Mouse (Mus musculus): ENCODE measurements around the gene Cox5a.
A peak's percentile ranks its signal among the peaks of the same experiment; 100 is the strongest.

Gene Cox5a

DNA sequence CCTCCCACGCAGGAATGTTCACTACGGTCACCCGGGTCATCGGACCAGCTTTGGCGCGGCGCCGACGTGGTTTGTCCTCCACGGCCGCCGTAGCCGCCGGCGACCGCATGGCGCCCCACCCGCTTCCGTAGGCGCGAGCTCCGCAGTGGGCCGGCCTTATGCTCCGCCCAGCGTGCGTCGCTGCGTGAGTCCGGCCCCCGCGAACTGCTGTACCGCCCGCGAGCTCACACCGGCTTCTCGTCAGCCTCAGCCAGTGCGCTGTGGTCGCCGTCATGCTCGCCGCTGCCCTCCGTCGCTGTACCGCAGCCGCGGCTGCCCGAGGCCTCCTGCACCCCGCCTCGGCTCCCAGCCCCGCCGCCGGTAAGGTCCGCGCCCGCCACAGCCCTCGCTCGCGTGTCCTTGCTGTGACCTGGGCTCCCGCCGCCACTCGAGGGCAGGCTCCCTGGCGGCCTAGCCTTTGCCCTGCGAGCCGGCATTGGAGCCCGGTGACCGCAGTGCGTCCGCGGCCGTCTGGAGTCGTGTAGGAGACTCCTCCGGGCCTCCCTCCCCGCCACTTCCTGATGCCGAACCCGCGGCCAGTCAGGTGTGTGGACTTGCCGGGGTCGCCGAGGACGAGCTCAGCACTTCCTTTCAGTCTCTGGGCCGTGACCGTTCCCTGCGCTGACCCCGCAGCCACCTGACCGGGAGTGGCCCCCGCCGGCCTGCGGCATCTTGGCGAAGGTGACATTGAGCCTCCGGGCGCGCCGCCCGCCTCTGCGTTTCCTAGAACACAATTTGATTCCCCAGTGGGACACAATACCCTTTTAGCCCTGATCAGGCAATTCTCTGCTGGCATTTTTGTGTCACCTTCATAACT is at the start of gene Cox5a:
TSS of gene Cox5a (plus strand) at position 219 of the 856 bp plus-strand sequence.
- peak; percentile 96 for DNase-seq

DNA sequence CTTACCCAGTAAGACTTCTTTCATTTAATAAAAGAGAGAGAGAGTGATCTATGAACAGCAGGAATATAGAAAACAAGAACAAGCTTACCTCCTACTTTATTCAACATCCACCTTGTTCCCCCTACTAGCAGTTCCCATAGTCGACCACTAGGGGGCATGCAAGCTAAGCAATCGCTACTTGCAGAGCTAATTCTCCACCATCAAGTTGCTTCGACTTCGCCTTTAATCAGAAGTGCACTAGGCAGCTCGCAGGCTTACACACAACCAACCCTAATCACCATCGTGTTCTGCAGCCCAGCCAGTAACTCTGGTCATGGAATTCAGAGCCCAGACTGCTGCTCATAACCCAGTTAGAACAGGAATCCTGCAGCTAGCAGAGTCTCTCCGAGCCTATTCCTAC is 35.3 kb upstream of the Cox5a start:
- DNase-seq, result peak; percentile 78

DNA sequence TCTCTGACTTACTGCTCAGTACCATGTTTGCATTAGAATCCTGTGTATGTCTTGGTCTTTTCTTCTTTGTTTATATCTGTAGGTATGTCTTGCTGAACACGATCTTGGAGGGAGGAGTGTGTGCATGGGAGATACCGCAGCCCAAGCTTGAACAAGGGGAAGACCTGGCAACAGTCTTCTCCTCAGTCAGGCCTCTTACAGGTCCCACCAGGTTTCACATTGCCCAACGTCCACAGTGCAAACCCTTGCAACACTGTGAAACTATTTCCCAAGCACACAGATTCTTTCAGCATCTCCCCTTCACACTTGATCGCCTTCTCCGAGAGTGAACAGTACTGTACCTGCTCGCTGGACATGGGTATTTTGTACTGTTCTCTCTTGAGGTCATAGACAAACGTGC is 33.3 kb upstream of the Cox5a start:
- DNase-seq, result no peak

DNA sequence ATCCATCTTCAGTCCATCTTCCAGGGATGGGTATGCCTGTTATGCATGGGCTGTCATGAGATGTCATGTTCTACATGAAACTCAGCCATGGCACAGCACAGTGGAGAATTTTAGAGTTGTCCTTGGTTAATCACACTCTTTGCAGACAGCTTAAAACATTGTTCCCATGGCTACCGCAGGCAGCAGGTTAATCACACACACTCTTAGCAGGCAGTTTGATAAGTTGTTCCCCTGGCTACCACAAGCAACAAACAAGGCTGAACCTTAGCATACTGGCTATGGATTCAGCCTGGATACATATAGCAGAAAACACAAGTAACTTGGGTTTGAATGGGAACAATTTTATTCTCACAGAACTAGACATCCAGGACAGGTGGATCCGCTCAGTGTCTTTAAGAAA is 27.5 kb upstream of the Cox5a start:
- DNase-seq, result no peak

DNA sequence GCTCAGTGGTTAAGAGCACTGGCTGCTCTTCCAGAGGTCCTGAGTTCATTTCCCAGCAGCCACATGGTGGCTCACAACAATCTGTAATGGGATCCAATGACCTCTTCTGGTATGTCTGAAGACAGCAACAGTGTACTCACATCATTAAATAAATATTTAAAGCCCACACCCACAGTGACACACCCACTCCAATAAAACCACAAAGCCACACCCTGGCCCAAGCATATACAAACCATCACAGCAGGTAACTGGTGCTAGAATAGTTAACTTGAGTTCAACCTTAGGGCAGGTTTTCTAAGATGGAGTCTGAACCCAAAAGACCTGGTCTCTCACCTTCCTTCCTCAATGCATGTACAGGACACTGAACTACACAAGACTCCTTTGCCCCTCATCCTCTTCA is 26.1 kb upstream of the Cox5a start:
- DNase-seq, result no peak

DNA sequence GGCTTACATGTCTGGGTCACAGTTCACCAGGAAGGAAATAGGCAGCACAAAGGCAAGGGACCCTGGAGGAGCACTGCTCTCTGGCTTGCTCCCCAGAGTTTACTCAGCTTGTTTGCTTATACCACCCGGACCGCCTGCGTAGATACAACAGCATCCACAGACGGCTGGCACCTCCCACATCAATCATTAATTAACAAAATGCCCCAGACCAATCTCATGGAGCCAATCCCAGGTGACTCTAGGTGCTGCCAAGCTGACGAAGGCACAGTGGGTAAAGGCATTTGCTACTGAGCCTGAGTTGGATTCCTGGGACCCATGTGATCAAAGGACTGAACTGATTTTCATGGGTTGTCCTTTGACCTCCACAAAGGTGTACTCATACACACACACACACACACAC is 23.8 kb upstream of the Cox5a start:
- no peak for DNase-seq

DNA sequence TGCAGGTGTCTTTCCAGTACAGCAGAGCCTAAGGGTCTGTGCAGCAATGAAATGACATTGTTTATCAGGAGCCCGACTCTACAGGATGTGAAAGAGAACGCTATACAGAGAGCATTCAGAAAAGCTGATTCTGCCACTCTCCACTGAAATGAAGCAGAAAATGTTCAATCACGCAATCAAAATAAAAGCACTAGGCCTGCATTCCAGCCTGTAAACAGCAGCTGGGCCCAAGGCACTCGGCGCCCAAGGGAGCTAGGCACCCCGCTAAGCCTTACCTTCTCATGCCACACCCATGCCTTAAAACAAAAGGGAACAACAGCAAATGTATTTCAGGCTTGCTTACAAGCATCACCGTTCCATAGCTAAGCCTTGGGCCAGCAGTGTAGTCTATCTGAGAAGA is 22.5 kb upstream of the Cox5a start:
- DNase-seq, result no peak

DNA sequence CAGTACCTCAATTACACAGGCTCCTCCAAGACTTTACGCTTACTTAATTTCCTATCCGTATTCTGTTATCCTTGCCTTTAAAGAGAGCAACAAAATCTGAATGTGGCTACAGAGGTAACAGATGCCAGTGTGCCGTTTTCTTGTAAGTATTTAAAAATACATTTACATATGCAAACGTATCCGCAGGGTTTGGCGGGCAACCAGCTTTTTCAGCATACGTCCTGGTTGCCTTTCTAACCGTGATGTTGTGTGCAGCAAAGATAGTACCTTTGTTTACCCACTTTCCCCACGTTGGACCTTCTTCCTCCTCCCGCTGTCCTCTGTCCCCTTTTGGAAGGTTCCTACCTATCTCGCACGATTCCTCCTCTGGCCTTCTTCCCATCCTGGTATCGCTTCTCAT is 19.6 kb upstream of the Cox5a start:
- DNase-seq, result no peak

DNA sequence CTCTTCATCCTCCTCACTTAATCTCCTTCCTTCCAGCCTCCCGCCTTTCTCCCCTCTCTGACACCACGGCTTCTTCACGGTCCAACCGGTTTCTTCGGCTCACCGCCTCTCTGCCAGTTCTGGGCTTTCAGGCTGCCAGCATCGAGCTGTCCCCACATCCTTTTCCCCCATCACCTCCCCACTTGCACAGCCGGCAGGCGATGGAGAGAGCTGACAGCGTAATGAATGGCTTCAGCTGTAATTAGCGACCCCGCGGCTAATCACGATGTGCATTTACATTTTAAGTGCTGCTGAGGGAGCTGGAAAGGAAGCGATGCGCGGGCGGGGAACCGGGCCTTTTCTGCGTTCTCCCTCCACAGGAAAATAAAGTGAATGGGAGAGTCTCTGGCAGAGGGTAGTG is 19.2 kb upstream of the Cox5a start:
- no peak for DNase-seq

DNA sequence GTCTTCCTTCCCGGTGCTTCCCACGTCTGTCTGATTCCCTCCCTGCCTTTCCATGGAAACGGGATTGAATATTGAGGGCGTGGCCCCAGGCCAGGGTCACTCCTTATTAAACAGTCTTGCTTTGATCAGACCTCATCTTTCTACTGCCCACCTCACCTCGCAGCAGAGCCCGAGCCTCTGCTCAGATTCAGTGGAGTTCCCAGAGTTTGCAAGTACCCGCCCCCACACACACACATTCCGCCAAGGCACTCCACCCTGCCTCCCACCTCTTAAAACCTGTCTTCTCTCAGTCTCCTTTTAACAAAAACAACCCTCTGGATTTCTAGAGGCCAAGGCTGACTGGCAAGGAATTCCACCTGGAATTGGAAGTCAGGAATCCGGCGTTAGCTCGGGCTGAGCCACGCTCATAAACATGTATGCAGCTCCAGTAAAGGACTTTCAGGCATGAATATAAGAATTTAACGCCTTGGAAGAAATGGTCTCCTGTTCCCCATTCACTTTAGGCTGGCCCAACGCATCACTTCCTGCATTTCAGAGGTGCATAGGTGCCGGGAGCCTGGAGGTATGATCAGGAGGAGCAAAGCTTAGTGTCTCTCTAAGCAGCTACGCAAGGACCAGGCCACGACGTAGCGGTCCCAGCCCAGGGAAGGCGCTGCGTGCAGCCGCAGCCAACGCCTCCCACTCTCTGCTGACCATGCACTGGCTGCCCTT is 18.0 kb upstream of the Cox5a start:
- no peak for DNase-seq

DNA sequence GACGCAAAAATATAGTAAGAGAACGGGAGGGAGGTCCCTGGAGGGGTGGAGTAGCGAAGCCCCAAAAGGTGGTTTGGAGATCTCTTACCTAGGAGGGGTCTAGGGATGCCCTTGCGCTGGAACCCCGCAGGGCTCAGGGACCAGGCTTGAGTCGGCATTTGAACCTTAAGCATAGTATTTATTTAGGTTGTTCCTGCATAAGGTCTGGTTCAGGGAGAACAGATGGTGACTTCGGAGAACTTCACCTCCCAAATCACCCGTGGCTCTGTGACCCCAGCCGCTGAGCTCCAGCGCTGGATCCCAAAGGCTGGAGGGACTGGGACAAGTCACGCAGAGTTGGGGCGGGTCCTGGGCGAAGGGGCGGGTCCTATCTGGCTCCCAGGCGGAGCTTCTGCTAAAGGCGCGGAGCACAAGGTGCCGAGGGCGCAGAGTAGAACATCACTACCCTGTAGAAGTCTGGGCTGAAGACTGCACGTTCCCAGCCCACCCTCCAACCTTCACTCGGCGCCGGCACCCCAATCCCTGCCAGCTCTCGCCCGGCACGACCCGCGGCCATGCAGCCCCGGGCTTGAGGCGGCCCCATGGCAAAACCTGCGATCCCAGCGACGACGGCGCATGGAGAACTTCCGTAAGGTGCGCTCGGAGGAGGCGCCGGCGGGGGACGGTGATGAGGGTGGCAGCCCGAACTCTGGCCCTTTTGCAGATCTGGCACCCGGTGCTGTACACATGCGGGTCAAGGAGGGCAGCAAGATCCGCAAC is 17.3 kb upstream of the Cox5a start, which contains the start of gene Rpp25:
TSS of gene Rpp25 (plus strand) at position 405 of the 759 bp plus-strand sequence.
- DNase-seq, result no peak

DNA sequence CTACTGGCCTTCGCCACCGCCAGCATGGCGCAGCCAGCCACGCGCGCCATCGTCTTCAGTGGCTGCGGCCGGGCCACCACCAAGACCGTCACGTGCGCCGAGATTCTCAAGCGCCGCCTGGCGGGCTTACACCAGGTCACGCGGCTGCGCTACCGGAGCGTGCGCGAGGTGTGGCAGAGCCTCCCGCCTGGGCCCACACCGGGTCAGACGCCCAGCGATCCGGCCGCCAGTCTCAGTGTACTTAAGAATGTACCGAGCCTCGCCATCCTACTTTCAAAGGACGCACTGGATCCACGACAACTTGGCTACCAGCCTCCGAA is 16.7 kb upstream of the Cox5a start:
- no peak for DNase-seq

DNA sequence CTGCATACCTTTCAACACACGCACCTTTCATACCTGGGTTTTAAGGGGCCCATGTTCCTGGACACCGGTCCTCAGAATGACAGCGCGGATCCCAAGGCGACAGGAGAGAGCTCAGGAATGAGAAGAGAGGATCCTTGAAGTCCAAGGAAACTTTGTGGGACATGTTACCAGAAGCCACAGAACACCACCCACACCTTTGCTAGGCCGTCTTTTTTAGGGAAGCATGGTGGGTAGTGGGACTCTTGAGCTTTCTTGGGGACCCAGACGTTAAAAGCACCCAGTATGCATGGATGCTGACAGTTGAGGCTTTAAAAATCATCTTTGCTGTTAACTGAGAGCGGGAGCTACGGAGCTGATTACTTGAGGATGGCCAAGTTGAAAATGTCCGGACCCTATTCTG is 16.2 kb upstream of the Cox5a start:
- no peak for DNase-seq

DNA sequence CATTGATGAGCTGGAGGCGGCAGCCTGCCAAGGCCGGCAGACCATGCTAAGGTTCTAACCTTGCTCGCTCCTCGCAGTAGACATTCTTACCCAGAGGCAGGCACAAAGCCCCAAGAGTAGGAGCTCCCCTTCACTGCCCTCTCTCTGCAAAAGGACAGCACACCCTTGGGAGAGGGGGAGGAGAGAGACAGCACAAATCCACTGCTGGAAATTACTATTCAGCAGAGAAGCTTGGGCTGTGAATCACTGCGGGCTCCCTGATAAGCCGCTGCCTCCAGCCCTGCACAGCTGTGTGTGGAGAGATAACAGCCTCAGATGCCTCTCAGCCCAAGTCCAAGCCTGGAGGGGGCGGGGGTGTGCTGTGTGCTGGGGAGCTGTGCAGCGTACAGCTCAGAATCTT is 15.4 kb upstream of the Cox5a start:
- DNase-seq, result no peak

DNA sequence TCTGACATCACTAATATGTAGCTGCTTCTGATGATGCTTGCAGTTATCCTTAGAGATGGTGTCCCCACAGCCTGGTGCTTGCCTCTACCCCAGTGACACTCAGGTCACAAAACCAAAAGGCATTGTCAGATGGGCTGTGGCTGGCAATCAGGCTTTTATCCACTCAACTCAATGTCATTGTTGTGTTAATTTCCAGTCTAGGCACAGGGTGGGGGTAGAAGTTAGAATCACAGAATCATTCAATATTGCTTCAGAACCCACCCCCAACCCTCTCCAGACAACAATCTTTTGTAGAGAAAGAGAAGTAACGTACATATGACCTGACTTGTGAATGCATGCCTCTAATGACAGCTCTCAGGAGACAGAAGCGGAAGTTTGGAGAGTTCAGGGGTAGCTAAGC is 10.5 kb upstream of the Cox5a start:
- DNase-seq, result no peak

DNA sequence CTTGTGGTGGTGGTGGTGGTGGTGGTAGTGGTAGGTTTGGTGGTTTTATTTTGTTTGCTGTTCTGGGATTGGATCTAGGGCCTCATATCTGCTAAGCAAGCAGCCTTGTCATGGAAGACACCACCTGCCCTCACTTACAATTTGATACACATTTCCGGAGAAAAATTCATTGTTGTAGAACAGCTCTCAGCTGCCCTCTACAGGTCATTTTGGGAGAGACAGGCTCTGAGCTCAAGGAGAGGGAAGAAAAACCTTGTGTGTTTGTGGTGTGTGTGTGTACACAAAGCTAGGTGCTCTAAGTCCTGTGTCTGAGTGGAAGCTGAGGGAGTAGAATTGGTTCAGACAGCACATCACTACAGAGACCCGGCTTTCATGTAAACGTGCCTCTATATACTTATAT is 4.0 kb upstream of the Cox5a start:
- peak; percentile 65 for DNase-seq

DNA sequence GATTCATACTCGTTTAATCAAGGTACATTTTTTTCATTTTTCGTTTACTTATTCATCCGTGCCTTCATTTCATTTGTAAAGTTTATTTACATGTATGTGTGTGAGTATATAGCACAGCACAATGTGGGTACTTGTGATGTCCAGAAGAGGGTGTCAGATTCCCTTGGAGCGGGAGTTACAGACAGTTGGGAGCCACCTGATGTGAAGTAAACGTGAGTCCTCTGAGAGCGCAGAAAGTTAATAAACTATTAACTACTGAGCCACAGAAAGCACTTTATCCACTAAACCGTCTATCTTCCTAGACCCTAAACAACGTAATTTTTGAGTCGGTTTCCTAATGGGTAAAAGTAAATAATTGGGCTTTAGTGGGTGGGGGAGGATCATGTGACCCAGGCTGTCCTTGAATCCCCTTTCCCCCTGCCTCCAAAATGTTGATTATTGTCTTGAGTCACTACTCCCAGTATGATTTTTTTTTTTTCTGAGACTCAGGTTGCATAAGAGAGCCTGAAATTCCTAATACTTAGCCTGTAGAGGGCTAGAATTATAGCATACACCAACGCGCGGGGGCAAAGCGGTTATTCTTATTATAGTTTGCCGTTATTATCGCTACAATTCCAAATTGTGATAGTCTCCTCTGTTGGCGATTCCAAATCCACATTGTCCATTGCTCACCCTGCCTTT is 559 bp upstream of the Cox5a start:
- DNase-seq, result no peak

DNA sequence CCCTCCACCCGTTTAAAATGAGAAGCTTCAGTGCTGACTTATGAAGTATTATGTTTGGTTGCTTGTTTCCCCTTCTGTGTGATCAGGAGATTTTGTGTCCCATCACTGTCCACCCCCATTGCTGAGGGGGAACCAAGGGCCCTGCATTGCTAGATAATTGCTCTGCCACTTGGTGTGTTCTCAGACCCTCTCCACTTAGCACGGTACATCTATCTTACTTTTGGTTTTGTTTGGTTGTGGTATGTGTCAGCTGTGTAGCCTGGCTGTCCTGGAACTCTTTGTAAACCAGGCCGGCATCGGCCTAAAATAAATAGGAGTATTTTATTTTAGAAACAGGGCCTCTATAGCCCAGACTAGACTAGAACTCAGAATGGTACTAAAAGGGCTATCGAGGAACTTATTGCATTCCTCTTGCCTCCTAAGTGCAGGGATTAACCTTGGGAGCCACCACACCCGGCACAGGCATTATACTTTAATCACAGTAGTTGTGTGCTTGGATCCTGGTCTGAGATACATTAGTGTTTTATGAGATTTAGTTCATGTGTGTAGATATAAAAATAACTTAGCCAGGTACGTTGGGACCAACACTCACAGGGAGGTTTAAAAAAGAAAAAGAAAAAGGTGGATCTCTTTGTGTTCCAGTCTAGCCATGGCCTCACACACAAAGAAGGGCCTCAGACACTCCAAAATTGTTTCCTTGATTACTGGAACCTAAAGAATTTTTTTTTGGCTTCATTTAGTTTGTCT is 1.2 kb downstream of the Cox5a start:
- DNase-seq, result no peak

DNA sequence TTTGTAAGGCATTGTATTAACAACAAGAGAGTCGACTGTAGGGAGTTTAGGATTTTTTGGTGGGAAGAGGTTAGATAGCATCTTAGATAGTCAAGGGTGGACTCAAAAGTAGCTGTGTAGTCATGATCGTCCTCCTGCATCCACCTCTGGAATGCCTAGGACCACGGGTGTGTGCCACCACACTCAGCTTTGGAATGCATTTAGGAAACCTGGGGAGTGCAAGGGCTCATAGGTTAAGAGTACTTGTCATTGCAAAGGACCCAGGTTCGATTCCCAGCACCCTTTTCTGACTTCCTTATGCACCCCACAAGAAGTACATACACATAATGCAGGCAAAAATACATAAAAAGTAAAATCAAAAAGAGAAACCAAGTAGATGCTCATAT is 1.8 kb downstream of the Cox5a start:
- no peak for DNase-seq

DNA sequence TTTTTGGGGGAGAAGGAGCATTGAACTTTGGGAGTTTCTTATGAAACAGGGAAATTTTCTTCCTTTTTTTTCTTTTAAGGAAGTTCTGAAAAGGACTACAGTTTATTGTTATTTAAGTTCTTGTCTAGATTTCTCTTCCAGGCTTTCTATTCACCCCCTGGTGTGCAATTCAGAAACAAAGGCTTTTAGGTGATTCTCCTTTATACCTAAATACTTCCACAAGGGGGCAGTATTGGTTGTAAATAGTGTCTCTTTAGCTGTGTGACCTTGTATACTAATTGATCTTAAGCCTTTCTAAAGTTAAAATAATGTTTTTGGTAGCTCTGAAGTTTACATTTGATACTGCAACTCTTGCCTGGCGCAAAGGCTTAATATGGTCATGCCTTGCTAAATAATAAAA is 2.7 kb downstream of the Cox5a start:
- no peak for DNase-seq

DNA sequence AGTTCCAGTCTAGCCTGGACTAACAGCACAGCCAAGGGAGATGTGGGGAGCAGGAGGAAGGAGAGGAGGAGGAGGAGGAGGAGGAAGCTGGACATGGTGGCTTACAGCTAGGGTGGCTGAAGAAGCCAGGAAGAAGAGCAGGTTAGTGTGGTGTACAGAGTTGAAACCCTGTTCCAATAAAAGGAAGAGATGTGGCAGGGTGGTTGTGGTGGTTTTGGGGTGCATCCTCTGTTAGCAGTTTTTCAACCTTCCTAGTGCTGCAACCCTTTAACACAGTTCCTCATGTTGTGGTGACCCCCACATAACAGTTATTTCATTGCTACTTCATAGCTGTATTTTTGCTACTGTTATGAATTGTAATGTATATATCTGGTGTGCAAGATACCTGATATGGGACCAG is 3.4 kb downstream of the Cox5a start:
- no peak for DNase-seq

DNA sequence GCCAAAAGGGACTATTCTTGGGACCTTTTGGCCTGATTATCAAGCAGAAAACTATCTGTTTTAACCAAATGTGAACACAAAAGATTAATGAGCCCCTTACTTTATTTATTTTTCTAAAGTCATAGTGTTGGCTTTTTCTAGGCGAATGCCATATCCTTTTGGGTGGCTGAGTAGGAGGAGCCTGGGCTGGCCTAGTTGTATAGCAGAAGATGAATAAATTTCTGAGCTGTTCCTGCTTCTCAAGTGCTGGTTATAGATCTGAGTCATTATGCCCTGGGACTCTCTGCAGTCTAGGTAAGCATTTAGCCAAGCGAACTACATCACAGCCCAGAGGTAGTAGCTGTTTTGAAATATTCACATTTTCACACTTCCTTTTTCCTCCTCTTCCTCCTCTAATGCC is 4.4 kb downstream of the Cox5a start:
- no peak for DNase-seq

DNA sequence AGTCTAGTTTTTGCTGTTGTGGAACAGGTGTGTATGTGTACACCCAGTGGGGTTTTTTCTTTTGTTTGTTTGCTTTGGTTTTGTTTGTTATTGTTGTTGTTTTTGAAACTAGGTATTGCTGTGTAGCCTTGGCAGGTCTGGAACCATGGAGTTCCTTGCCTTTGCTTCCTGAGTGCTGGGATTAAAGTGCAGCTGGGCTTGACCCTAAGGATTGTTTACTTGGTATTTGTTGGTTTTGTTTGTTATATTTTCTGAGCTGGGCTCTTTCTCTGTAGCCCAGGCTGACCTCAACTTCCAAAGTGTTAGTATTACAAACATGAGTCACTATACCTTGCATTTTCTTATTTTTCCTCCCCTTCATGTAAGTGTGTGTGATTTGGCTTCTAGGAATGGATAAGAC is 5.4 kb downstream of the Cox5a start:
- DNase-seq, result no peak
